Comparison of ENCODE assay signal across 17 mouse cellular contexts in the genomic region with DNA sequence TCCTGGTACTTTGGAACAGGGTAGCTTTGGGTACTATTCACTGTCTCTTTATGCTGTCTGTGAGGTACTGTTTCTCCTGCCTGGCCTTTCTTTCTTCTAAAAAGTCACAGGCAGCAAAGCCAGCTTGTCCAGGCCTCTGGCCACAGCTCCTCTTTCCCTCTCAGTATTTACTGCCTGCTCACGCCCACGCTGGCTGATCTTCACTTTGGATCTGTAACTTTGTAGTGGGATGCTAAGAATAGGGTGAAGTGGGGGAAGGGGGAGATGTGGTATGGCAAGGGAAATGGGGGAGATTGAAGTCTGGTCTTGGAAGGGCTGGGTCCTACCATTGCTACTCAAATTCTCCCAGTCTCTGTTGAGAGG. TPM values are rescaled to one million over a fixed set of nuclear protein-coding genes. Genes with fewer than 3 reads are reported as not detected.
A peak's percentile ranks its signal among the peaks of the same experiment; 100 is the strongest.
DNase-seq lines count a peak whose midpoint lies in the region; ATAC-seq and TF ChIP-seq lines count a peak whose summit lies in the region.
"Had no signal": no experiment of that assay in that cellular context is flagged by ENCODE, and none has a peak within 500 bp of the region (broad histone marks: within the 10 kb centered on the region; RNA-seq: fewer than 3 reads in every experiment).

No protein-coding gene starts in this region.

- no peaks in the 10 kb centered on the region for H3K36me3 ChIP-seq in kidney, adult 2 months (ENCODE audit: control insufficient read depth, insufficient read depth, low read length)
- H3K36me3 ChIP-seq in embryonic facial prominence, embryonic 10.5 days (replicated peaks): no peaks in the 10 kb centered on the region
- no peaks in the 10 kb centered on the region; the same call in 1 of the 2 replicates for H3K36me3 ChIP-seq in hindbrain, embryonic 13.5 days
- H3K36me3 ChIP-seq in neural tube, embryonic 12.5 days: peaks cover 27% of the 10 kb centered on the region
- H3K36me3 ChIP-seq: forebrain, embryonic 12.5 days; midbrain, embryonic 13.5 days had no signal

- TF ChIP-seq POLR2A in kidney, adult 2 months (IDR thresholded peaks at IDR 0.05; ENCODE audit: low read depth, low read length): no peak

- no peak overlapping the region for H3K4me3 ChIP-seq in kidney, adult 2 months (ENCODE audit: insufficient read depth, low read depth, low read length)
- H3K4me3 ChIP-seq in embryonic facial prominence, embryonic 10.5 days: peak overlapping the region; percentile 53; the same call in 1 of the 2 replicates
- peak overlapping the region; percentile 57 for H3K4me3 ChIP-seq in hindbrain, embryonic 13.5 days
- peak overlapping the region; percentile 65 for H3K4me3 ChIP-seq in neural tube, embryonic 12.5 days
- H3K4me3 ChIP-seq: forebrain, embryonic 12.5 days; midbrain, embryonic 13.5 days had no signal

- H3K4me1 ChIP-seq in kidney, adult 2 months (ENCODE audit: control insufficient read depth, insufficient read depth, low read length): peaks cover 56% of the 10 kb centered on the region
- H3K4me1 ChIP-seq in embryonic facial prominence, embryonic 10.5 days: peaks cover 16% of the 10 kb centered on the region
- H3K4me1 ChIP-seq in hindbrain, embryonic 13.5 days (replicated peaks): peaks cover 43% of the 10 kb centered on the region
- peaks cover 98% of the 10 kb centered on the region for H3K4me1 ChIP-seq in neural tube, embryonic 12.5 days
- H3K4me1 ChIP-seq: forebrain, embryonic 12.5 days had no signal

- peak overlapping the region; percentile 14; the same call in 1 of the 2 replicates for H3K27ac ChIP-seq in kidney, adult 2 months (ENCODE audit: insufficient read depth, low read depth, low read length)
- no peak overlapping the region for H3K27ac ChIP-seq in embryonic facial prominence, embryonic 10.5 days (replicated peaks)
- H3K27ac ChIP-seq in hindbrain, embryonic 13.5 days: peak overlapping the region; percentile 100
- peak overlapping the region; percentile 100 for H3K27ac ChIP-seq in neural tube, embryonic 12.5 days
- H3K27ac ChIP-seq: forebrain, embryonic 12.5 days; midbrain, embryonic 13.5 days had no signal

- no peak for DNase-seq in kidney, adult 2 months
- no peak for DNase-seq in kidney, postnatal 36 days
- no peak for DNase-seq in embryonic facial prominence, embryonic 10.5 days (ENCODE audit: low spot score)
- no peak for DNase-seq in thymus, postnatal 0 days (ENCODE audit: low spot score)
- DNase-seq: adrenal gland, postnatal 10 days; cerebellum, adult 11-12 months; gastrocnemius, postnatal 25 days; right cerebral cortex, postnatal 14 days; thymus, adult 2 months had no signal

- TF ChIP-seq CTCF in kidney, adult 2 months (conservative IDR thresholded peaks at IDR 0.05; ENCODE audit: insufficient read depth, insufficient read length, low read depth, low read length): no peak

- peak overlapping the region; percentile 99 for H3K9ac ChIP-seq in hindbrain, embryonic 13.5 days
- H3K9ac ChIP-seq in neural tube, embryonic 12.5 days: peak overlapping the region; percentile 100
- H3K9ac ChIP-seq: forebrain, embryonic 12.5 days; midbrain, embryonic 13.5 days had no signal

- H3K27me3 ChIP-seq in kidney, adult 2 months (replicated peaks; ENCODE audit: control insufficient read depth, insufficient read depth, low read length): no peaks in the 10 kb centered on the region
- peaks cover 100% of the 10 kb centered on the region for H3K27me3 ChIP-seq in embryonic facial prominence, embryonic 10.5 days (replicated peaks; ENCODE audit: low read depth, poor library complexity, severe bottlenecking)
- H3K27me3 ChIP-seq in hindbrain, embryonic 13.5 days: peaks cover 99% of the 10 kb centered on the region
- no peaks in the 10 kb centered on the region for H3K27me3 ChIP-seq in neural tube, embryonic 12.5 days (replicated peaks)

- 43% methylated on average over 2 of the region's 2 CpGs for WGBS in kidney, adult 2 months
- 2% methylated on average over 2 of the region's 2 CpGs for WGBS in embryonic facial prominence, embryonic 10.5 days
- WGBS in hindbrain, embryonic 13.5 days: 8% methylated on average over 2 of the region's 2 CpGs
- WGBS in neural tube, embryonic 12.5 days: 7% methylated on average over 2 of the region's 2 CpGs

- H3K4me2 ChIP-seq in hindbrain, embryonic 13.5 days: peak overlapping the region; percentile 83
- H3K4me2 ChIP-seq in neural tube, embryonic 12.5 days (replicated peaks): peak overlapping the region; percentile 100
- H3K4me2 ChIP-seq: forebrain, embryonic 12.5 days; midbrain, embryonic 13.5 days had no signal

- H3K9me3 ChIP-seq in embryonic facial prominence, embryonic 10.5 days: no peaks in the 10 kb centered on the region
- no peaks in the 10 kb centered on the region for H3K9me3 ChIP-seq in hindbrain, embryonic 13.5 days
- no peaks in the 10 kb centered on the region for H3K9me3 ChIP-seq in neural tube, embryonic 12.5 days
- H3K9me3 ChIP-seq: forebrain, embryonic 12.5 days; midbrain, embryonic 13.5 days had no signal

- no peak for ATAC-seq in hindbrain, embryonic 13.5 days (ENCODE audit: low FRiP score)
- ATAC-seq in neural tube, embryonic 12.5 days (ENCODE audit: low FRiP score, low read depth): no peak
- no peak for ATAC-seq in erythroid progenitor cell, adult 5-6 weeks (replicated peaks; ENCODE audit: low FRiP score, poor library complexity, severe bottlenecking)
- ATAC-seq: CD4-positive, CD25-positive, alpha-beta regulatory T cell, adult 4 months; midbrain, embryonic 13.5 days had no signal

RNA-seq across cellular contexts. Expression of a gene that starts 10.9 kb away (rescaled TPM):
- polyA plus RNA-seq in kidney, adult 2 months (2012; rRNA removed): 10.1 and 14.1 TPM in 2 replicates
- polyA plus RNA-seq in embryonic facial prominence, embryonic 10.5 days (2016; fragmentation: Nextera tagmentation; extraction: Ambion mirVana): 0.69 and 3.4 TPM in 2 replicates
- 11.9 and 14.5 TPM in 2 replicates for polyA plus RNA-seq in hindbrain, embryonic 13.5 days (2015; fragmentation: Nextera tagmentation; extraction: Ambion mirVana)
- polyA plus RNA-seq in neural tube, embryonic 12.5 days (2016; fragmentation: Nextera tagmentation; extraction: Ambion mirVana): 21.2 and 26.5 TPM in 2 replicates
- 0.18 and 0.30 TPM in 2 replicates for polyA plus RNA-seq in thymus, postnatal 0 days (2015; fragmentation: Nextera tagmentation; extraction: Ambion mirVana)
- not detected in 2 replicates for total RNA-seq in erythroid progenitor cell, adult 5-6 weeks (2015; ENCODE audit: low replicate concordance)
- not detected in 2 replicates for total RNA-seq in erythroid progenitor cell, adult 5-6 weeks (2017; ENCODE audit: low replicate concordance)
- total RNA-seq: left cerebral cortex, adult 18-20 months had no signal
- polyA plus RNA-seq: forebrain, embryonic 12.5 days had no signal

RNA-seq across cellular contexts. Expression of a gene that starts 15.9 kb away (rescaled TPM):
- polyA plus RNA-seq in kidney, adult 2 months (2012; rRNA removed): 12.6 and 14.6 TPM in 2 replicates
- 0.09 and 0.23 TPM in 2 replicates for polyA plus RNA-seq in embryonic facial prominence, embryonic 10.5 days (2016; fragmentation: Nextera tagmentation; extraction: Ambion mirVana)
- polyA plus RNA-seq in hindbrain, embryonic 13.5 days (2015; fragmentation: Nextera tagmentation; extraction: Ambion mirVana): 9.5 and 11.3 TPM in 2 replicates
- polyA plus RNA-seq in neural tube, embryonic 12.5 days (2016; fragmentation: Nextera tagmentation; extraction: Ambion mirVana): 10.2 and 15.1 TPM in 2 replicates
- polyA plus RNA-seq in thymus, postnatal 0 days (2015; fragmentation: Nextera tagmentation; extraction: Ambion mirVana): 0.09 and 0.20 TPM in 2 replicates
- 1.3 TPM in 1 of 2 replicates, not detected in the other for total RNA-seq in erythroid progenitor cell, adult 5-6 weeks (2015; ENCODE audit: low replicate concordance)
- total RNA-seq in erythroid progenitor cell, adult 5-6 weeks (2017; ENCODE audit: low replicate concordance): not detected in 2 replicates
- total RNA-seq: left cerebral cortex, adult 18-20 months had no signal
- polyA plus RNA-seq: forebrain, embryonic 12.5 days; midbrain, embryonic 13.5 days had no signal

RNA-seq across cellular contexts. Expression of a gene that starts 16.3 kb away (rescaled TPM):
- 22.8 and 28.4 TPM in 2 replicates for polyA plus RNA-seq in kidney, adult 2 months (2012; rRNA removed)
- polyA plus RNA-seq in embryonic facial prominence, embryonic 10.5 days (2016; fragmentation: Nextera tagmentation; extraction: Ambion mirVana): 5.8 and 17.0 TPM in 2 replicates
- polyA plus RNA-seq in hindbrain, embryonic 13.5 days (2015; fragmentation: Nextera tagmentation; extraction: Ambion mirVana): 38.6 and 47.2 TPM in 2 replicates
- polyA plus RNA-seq in neural tube, embryonic 12.5 days (2016; fragmentation: Nextera tagmentation; extraction: Ambion mirVana): 109 and 119 TPM in 2 replicates
- polyA plus RNA-seq in thymus, postnatal 0 days (2015; fragmentation: Nextera tagmentation; extraction: Ambion mirVana): 1.3 and 1.4 TPM in 2 replicates
- not detected in 2 replicates for total RNA-seq in erythroid progenitor cell, adult 5-6 weeks (2015; ENCODE audit: low replicate concordance)
- total RNA-seq in erythroid progenitor cell, adult 5-6 weeks (2017; ENCODE audit: low replicate concordance): 1.0 TPM in 1 of 2 replicates, not detected in the other
- total RNA-seq: left cerebral cortex, adult 18-20 months had no signal

RNA-seq across cellular contexts. Expression of a gene that starts 30.8 kb away (rescaled TPM):
- 7.7 and 8.4 TPM in 2 replicates for polyA plus RNA-seq in kidney, adult 2 months (2012; rRNA removed)
- 0.07 and 0.28 TPM in 2 replicates for polyA plus RNA-seq in embryonic facial prominence, embryonic 10.5 days (2016; fragmentation: Nextera tagmentation; extraction: Ambion mirVana)
- polyA plus RNA-seq in hindbrain, embryonic 13.5 days (2015; fragmentation: Nextera tagmentation; extraction: Ambion mirVana): 196 and 216 TPM in 2 replicates
- polyA plus RNA-seq in neural tube, embryonic 12.5 days (2016; fragmentation: Nextera tagmentation; extraction: Ambion mirVana): 79.2 and 94.7 TPM in 2 replicates
- polyA plus RNA-seq in thymus, postnatal 0 days (2015; fragmentation: Nextera tagmentation; extraction: Ambion mirVana): 0.15 and 0.16 TPM in 2 replicates
- total RNA-seq in erythroid progenitor cell, adult 5-6 weeks (2015; ENCODE audit: low replicate concordance): not detected in 2 replicates
- not detected in 2 replicates for total RNA-seq in erythroid progenitor cell, adult 5-6 weeks (2017; ENCODE audit: low replicate concordance)
- total RNA-seq: left cerebral cortex, adult 18-20 months had no signal
- polyA plus RNA-seq: CD4-positive, CD25-positive, alpha-beta regulatory T cell, adult 4 months; forebrain, embryonic 12.5 days had no signal

RNA-seq across cellular contexts. Expression of a gene that starts 31.6 kb away (rescaled TPM):
- not detected in 2 replicates for polyA plus RNA-seq in kidney, adult 2 months (2012; rRNA removed)
- polyA plus RNA-seq in embryonic facial prominence, embryonic 10.5 days (2016; fragmentation: Nextera tagmentation; extraction: Ambion mirVana): 1.2 and 7.1 TPM in 2 replicates
- 0.30 and 0.74 TPM in 2 replicates for polyA plus RNA-seq in hindbrain, embryonic 13.5 days (2015; fragmentation: Nextera tagmentation; extraction: Ambion mirVana)
- 8.1 and 8.8 TPM in 2 replicates for polyA plus RNA-seq in neural tube, embryonic 12.5 days (2016; fragmentation: Nextera tagmentation; extraction: Ambion mirVana)
- polyA plus RNA-seq in thymus, postnatal 0 days (2015; fragmentation: Nextera tagmentation; extraction: Ambion mirVana): not detected in 2 replicates
- total RNA-seq in erythroid progenitor cell, adult 5-6 weeks (2015; ENCODE audit: low replicate concordance): not detected in 2 replicates
- not detected in 2 replicates for total RNA-seq in erythroid progenitor cell, adult 5-6 weeks (2017; ENCODE audit: low replicate concordance)
- total RNA-seq: adrenal gland, postnatal 10 days; gastrocnemius, postnatal 25 days; left cerebral cortex, adult 18-20 months had no signal
- polyA plus RNA-seq: CD4-positive, CD25-positive, alpha-beta regulatory T cell, adult 4 months; forebrain, embryonic 12.5 days; liver, embryonic 16.5 days; midbrain, embryonic 13.5 days; thymus, adult 2 months had no signal
